Mouse (Mus musculus) intestine, postnatal 0 days (tissue): ENCODE data around the gene Fhl1. TPM values are rescaled to one million over a fixed set of nuclear protein-coding genes. Genes with fewer than 3 reads are reported as not detected.

ENCODE experiments used
- ATAC-seq: fragments of 200-750 bp; cut with Nextera tagmentation; 2 replicates; pipeline ENCODE4 v1.8.0; 2017; ENCODE audit warnings: mild to moderate bottlenecking, moderate TSS enrichment, moderate library complexity
- H3K27ac ChIP-seq: fragments of 300-500 bp; sonication (generic); 2 replicates; pipeline ENCODE4 v1.5.1; 2014; ENCODE audit warnings: mild to moderate bottlenecking, low read depth, low read length, moderate library complexity
- H3K27me3 ChIP-seq: fragments of 300-500 bp; sonication (generic); replicated peaks from 2 replicates; pipeline ENCODE4 v1.6.1; 2014; ENCODE audit warnings: low read length, mixed read lengths; ENCODE audit not compliant: control insufficient read depth, insufficient read depth
- H3K36me3 ChIP-seq: fragments of 300-500 bp; sonication (generic); 2 replicates; pipeline ENCODE4 v1.6.1; 2014; ENCODE audit warnings: mild to moderate bottlenecking, moderate library complexity; ENCODE audit not compliant: control insufficient read depth, insufficient read depth
- H3K4me1 ChIP-seq: fragments of 300-500 bp; sonication (generic); replicated peaks from 2 replicates; pipeline ENCODE4 v1.6.1; 2014; ENCODE audit warnings: antibody characterized with exemption, low read length, mixed read lengths; ENCODE audit not compliant: control insufficient read depth, insufficient read depth
- H3K4me2 ChIP-seq: fragments of 300-500 bp; sonication (generic); replicated peaks from 2 replicates; pipeline ENCODE4 v1.6.1; 2014; ENCODE audit warnings: low read depth, mild to moderate bottlenecking, moderate library complexity
- H3K4me3 ChIP-seq: fragments of 300-500 bp; sonication (generic); 2 replicates; pipeline ENCODE4 v1.5.1; 2014; ENCODE audit warnings: low read depth, low read length
- H3K9ac ChIP-seq: fragments of 300-500 bp; sonication (generic); 2 replicates; pipeline ENCODE4 v1.6.1; 2014; ENCODE audit warnings: mild to moderate bottlenecking, low read depth, low read length
- H3K9me3 ChIP-seq: fragments of 300-500 bp; sonication (generic); 2 replicates; pipeline ENCODE4 v1.6.1; 2016; ENCODE audit warnings: mixed run types; ENCODE audit not compliant: control insufficient read depth
- CTCF ChIP-seq: sonication (generic); IDR thresholded peaks from 2 replicates; pipeline ENCODE4 v1.5.1; 2016; ENCODE audit warnings: low read depth, mild to moderate bottlenecking, control low read depth, antibody characterized with exemption, moderate library complexity
- WGBS: fragments of 180-500 bp; shearing (Covaris S2); extraction: QIAGEN DNeasy Blood & Tissue Kit; methylation state at CpG from one replicate; pipeline ENCODE4 v1.1.7; 2014; 5-methylcytosine and 5-hydroxymethylcytosine counted together
- polyA plus RNA-seq: library from polyadenylated mRNA; unstranded; fragments of >200 nt; fragmentation: Nextera tagmentation; extraction: Ambion mirVana; gene quantifications from 2 replicates; pipeline ENCODE4 v1.2.1, GENCODE M21; 2015

Gene Fhl1
- polyA plus RNA-seq, 1 experiment from 2014 or later: 95.9 TPM

DNA sequence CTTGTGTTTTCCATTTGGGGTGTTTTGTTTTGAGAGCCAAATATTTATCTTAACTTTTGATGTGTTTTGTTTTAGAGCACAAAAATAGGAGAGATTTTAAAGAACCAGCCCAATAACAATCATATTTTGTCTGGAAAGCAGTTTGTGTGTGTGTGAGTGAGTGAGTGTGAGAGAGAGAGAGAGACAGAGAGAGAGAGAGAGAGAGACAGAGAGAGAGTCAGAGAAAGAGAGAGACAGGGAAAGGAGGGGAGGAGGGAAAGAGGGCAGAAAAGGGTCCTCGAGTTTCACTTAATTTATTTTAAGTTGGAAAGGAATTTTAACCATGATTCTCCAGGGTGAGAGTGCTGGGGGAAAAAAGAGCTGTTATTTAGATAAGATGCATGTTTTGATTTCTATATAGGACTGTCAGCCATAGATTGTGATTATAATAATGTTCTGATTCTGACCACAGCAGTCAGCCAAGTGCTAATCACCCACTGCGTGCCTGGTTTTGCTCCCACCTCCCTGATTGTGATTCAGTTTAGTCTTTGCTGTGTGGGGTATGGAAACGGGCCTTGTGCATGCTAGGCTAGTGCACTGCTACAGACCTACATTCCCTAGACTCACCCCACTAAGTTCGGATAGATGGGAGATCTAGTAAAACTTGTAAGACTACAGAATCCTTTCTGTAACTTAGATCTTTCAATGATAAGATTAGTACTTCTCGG lies 6.4 kb downstream of the Fhl1 start:
- no peaks in the 10 kb centered on the region for H3K9me3 ChIP-seq
- no peaks in the 10 kb centered on the region for H3K36me3 ChIP-seq
- H3K4me1 ChIP-seq: no peaks in the 10 kb centered on the region
- no peak for ATAC-seq
- H3K9ac ChIP-seq: no peak overlapping the region
- WGBS: 65% methylated on average over 5 of the region's 5 CpGs
- no peak overlapping the region for H3K4me3 ChIP-seq
- no peak overlapping the region for H3K4me2 ChIP-seq
- no peak for TF ChIP-seq CTCF
- no peaks in the 10 kb centered on the region for H3K27me3 ChIP-seq
- H3K27ac ChIP-seq: no peak overlapping the region

GRCm38 (mm10) chrX:56741428-56741827 lies 9.8 kb downstream of the Fhl1 start:
- no peaks in the 10 kb centered on the region for H3K36me3 ChIP-seq
- no peak overlapping the region for H3K4me2 ChIP-seq
- no peak for ATAC-seq
- TF ChIP-seq CTCF: no peak
- 70% methylated on average over 3 of the region's 3 CpGs for WGBS
- no peaks in the 10 kb centered on the region for H3K4me1 ChIP-seq
- no peaks in the 10 kb centered on the region for H3K27me3 ChIP-seq
- no peak overlapping the region for H3K27ac ChIP-seq
- H3K4me3 ChIP-seq: no peak overlapping the region
- no peak overlapping the region for H3K9ac ChIP-seq
- H3K9me3 ChIP-seq: no peaks in the 10 kb centered on the region

GRCm38 (mm10) chrX:56751536-56751935 lies 19.9 kb downstream of the Fhl1 start:
- H3K36me3 ChIP-seq: no peaks in the 10 kb centered on the region
- no peak overlapping the region for H3K4me2 ChIP-seq
- no peaks in the 10 kb centered on the region for H3K27me3 ChIP-seq
- H3K4me3 ChIP-seq: no peak overlapping the region
- no peak overlapping the region for H3K27ac ChIP-seq
- peak; percentile 54 for TF ChIP-seq CTCF
- ATAC-seq: no peak
- no peaks in the 10 kb centered on the region for H3K9me3 ChIP-seq
- H3K4me1 ChIP-seq: no peaks in the 10 kb centered on the region
- 46% methylated on average over 4 of the region's 4 CpGs for WGBS
- no peak overlapping the region for H3K9ac ChIP-seq

- H3K9ac ChIP-seq: no peak overlapping the region
- no peaks in the 10 kb centered on the region for H3K4me1 ChIP-seq
- no peak overlapping the region for H3K4me2 ChIP-seq
- no peak overlapping the region for H3K27ac ChIP-seq
- ATAC-seq: no peak
- no peak for TF ChIP-seq CTCF
- WGBS: 60% methylated on average over 6 of the region's 6 CpGs
- H3K9me3 ChIP-seq: no peaks in the 10 kb centered on the region
- no peaks in the 10 kb centered on the region for H3K36me3 ChIP-seq
- no peak overlapping the region for H3K4me3 ChIP-seq
- H3K27me3 ChIP-seq: no peaks in the 10 kb centered on the region
Measured at GRCm38 (mm10) chrX:56752144-56752543, 20.6 kb downstream of the Fhl1 start.

DNA sequence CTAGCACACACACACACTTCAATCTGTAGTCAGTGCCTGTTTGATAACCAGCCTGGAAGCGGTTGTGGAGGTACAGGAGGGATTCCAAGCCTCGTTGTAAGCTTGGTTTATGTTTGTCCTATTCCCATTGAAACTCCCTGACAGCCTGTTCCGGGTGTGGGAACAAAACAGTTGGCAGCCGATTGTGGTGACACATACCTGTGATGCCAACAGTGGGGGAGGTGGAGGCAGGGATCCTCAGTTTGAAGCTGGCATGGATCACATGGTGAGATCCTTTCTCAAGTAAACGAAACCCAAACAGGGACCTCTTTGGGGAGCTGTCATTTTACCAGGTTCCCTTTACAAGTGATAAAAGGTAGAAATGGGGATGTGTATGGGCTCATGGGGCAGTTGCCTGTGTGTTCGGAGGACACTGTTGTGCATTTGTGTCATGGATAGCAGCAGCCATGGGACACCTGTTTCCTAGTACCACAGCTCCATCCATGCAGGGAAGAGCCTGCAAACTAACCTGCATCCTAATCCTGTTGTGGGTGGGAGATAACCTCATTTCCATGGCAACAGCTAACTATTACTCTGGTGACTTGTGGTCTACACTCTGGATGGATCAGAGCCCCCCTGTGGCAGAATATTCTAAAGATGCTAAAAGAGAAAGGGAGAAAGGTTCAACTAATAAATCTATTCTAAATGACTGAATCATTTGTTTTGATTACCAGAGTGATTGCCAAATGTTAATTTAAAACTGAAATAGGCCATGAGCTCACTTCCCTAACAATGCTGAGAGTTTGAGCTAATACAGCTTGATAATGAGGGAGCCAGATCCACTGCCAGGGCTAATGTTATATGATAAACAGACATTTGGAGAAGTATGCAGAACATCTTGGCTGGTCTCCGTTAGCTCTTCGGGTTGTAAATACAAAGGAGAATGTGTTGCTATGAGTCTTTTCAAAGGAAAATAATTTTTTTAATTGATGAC lies 22.0 kb downstream of the Fhl1 start:
- no peak overlapping the region for H3K27ac ChIP-seq

GRCm38 (mm10) chrX:56755646-56756045 lies 24.1 kb downstream of the Fhl1 start:
- Histone ChIP-seq H3K9ac (no peak overlapping the region), H3K27ac (no peak overlapping the region), H3K4me1 (no peaks in the 10 kb centered on the region), H3K27me3 (no peaks in the 10 kb centered on the region), H3K4me2 (no peak overlapping the region), H3K4me3 (no peak overlapping the region), H3K36me3 (no peaks in the 10 kb centered on the region), H3K9me3 (no peaks in the 10 kb centered on the region)
- peak; percentile 71 for TF ChIP-seq CTCF
- WGBS: 34% methylated on average over 2 of the region's 2 CpGs
- no peak for ATAC-seq

More for the DNA sequence above, 22.0 kb downstream of the Fhl1 start:
- no peaks in the 10 kb centered on the region for H3K27me3 ChIP-seq
- H3K4me3 ChIP-seq: no peak overlapping the region
- no peak for TF ChIP-seq CTCF
- H3K4me1 ChIP-seq: no peaks in the 10 kb centered on the region
- H3K36me3 ChIP-seq: no peaks in the 10 kb centered on the region
- H3K4me2 ChIP-seq: no peak overlapping the region
- 71% methylated on average over 8 of the region's 8 CpGs for WGBS
- no peak overlapping the region for H3K9ac ChIP-seq
- H3K9me3 ChIP-seq: no peaks in the 10 kb centered on the region
- no peak for ATAC-seq
